Mouse (Mus musculus) layer of hippocampus, postnatal 36 days (tissue): ENCODE measurements around the gene Asxl2. TPM values are rescaled to one million over a fixed set of nuclear protein-coding genes. Genes with fewer than 3 reads are reported as not detected.

Experiments
- DNase-seq, 2 experiments: peaks; one replicate each; pipeline ENCODE4 v3.0.0; 2022
- total RNA-seq, 2 experiments: library from RNA; stranded (reverse); gene quantifications; 2 replicates each; pipeline ENCODE4 v1.2.3; 2021

Asxl2 gene
- total RNA-seq, 2 experiments from 2014 or later: 31.0 to 31.6 TPM

- no peak for DNase-seq
Observed at GRCm38 (mm10) chr12:3547506-3547905, 120.8 kb downstream of the Asxl2 start.

- DNase-seq: no peak
Observed at GRCm38 (mm10) chr12:3547911-3548310, 121.3 kb downstream of the Asxl2 start.

GRCm38 (mm10) chr12:3548582-3549211 is 122.0 kb downstream of the Asxl2 start:
- peak; percentile 35 to 61 for DNase-seq

- DNase-seq: no peak
Observed at GRCm38 (mm10) chr12:3550280-3550679, 123.6 kb downstream of the Asxl2 start.

Other genes with a start within 250 kb of the Asxl2 start
- 100 to 1,000 TPM; 161 to 164 TPM for gene Rab10, start 116.9 kb upstream of the Asxl2 start, total RNA-seq
- 100 to 1,000 TPM; 163 to 168 TPM for gene Kif3c, start 61.7 kb upstream of the Asxl2 start, total RNA-seq
- gene Dtnb, start 145.5 kb downstream of the Asxl2 start, total RNA-seq: 100 to 1,000 TPM; 116 to 118 TPM